Mouse (Mus musculus) hindbrain, embryonic 16.5 days (tissue): Measurements from ENCODE around the gene Cpa5. TPM values are rescaled to one million over a fixed set of nuclear protein-coding genes. Genes with fewer than 3 reads are reported as not detected.

ENCODE experiments used
- ATAC-seq: fragments of 200-750 bp; cut with Nextera tagmentation; 2 replicates; pipeline ENCODE4 v1.8.0; 2017; ENCODE audit warnings: moderate TSS enrichment, moderate library complexity
- H3K27ac ChIP-seq: fragments of 300-500 bp; sonication (generic); 2 replicates; pipeline ENCODE4 v1.5.1; 2014; ENCODE audit warnings: low read depth, mild to moderate bottlenecking, control low read depth, low read length, moderate library complexity
- H3K27me3 ChIP-seq: fragments of 300-500 bp; sonication (generic); replicated peaks from 2 replicates; pipeline ENCODE4 v1.6.1; 2014; ENCODE audit warnings: low read length; ENCODE audit not compliant: control insufficient read depth, insufficient read depth
- H3K36me3 ChIP-seq: fragments of 300-500 bp; sonication (generic); 2 replicates; pipeline ENCODE4 v1.6.1; 2014; ENCODE audit warnings: mild to moderate bottlenecking, low read length, moderate library complexity, mixed read lengths; ENCODE audit not compliant: control insufficient read depth, insufficient read depth
- H3K4me1 ChIP-seq: fragments of 300-500 bp; sonication (generic); 2 replicates; pipeline ENCODE4 v1.6.1; 2014; ENCODE audit warnings: low read depth, low read length; ENCODE audit not compliant: control insufficient read depth, insufficient read depth
- H3K4me2 ChIP-seq: fragments of 300-500 bp; sonication (generic); 2 replicates; pipeline ENCODE4 v1.6.1; 2014; ENCODE audit warnings: mild to moderate bottlenecking, low read length, control low read depth, moderate library complexity
- H3K4me3 ChIP-seq: fragments of 300-500 bp; sonication (generic); 2 replicates; pipeline ENCODE4 v1.5.1; 2014; ENCODE audit warnings: mild to moderate bottlenecking, low read length, control low read depth, moderate library complexity
- H3K9ac ChIP-seq: fragments of 300-500 bp; sonication (generic); 2 replicates; pipeline ENCODE4 v1.6.1; 2014; ENCODE audit warnings: low read depth, mild to moderate bottlenecking, control low read depth, low read length, moderate library complexity
- H3K9me3 ChIP-seq: fragments of 300-500 bp; sonication (generic); 2 replicates; pipeline ENCODE4 v1.6.1; 2014; ENCODE audit warnings: mild to moderate bottlenecking, low read length, moderate library complexity; ENCODE audit not compliant: control insufficient read depth
- WGBS: fragments of 180-500 bp; shearing (Covaris S2); extraction: QIAGEN DNeasy Blood & Tissue Kit; methylation state at CpG from one replicate; pipeline ENCODE4 v1.1.7; 2014; 5-methylcytosine and 5-hydroxymethylcytosine counted together
- polyA plus RNA-seq: library from polyadenylated mRNA; unstranded; fragments of >200 nt; fragmentation: Nextera tagmentation; extraction: Ambion mirVana; gene quantifications from 2 replicates; pipeline ENCODE4 v1.2.1, GENCODE M21; 2015

Gene Cpa5
- polyA plus RNA-seq, 1 experiment from 2014 or later: 0.09 TPM

- Histone ChIP-seq H3K36me3 (no peaks in the 10 kb centered on the region), H3K4me2 (no peak overlapping the region), H3K9me3 (no peaks in the 10 kb centered on the region), H3K27me3 (0 out of 2 replicates have a peak, but pooled peaks cover 2% of the 10 kb centered on the region), H3K27ac (no peak overlapping the region), H3K4me3 (no peak overlapping the region), H3K9ac (no peak overlapping the region), H3K4me1 (peaks cover 25% of the 10 kb centered on the region)
- no peak for ATAC-seq
- WGBS: 22% methylated on average over 4 of the region's 4 CpGs
Observed at GRCm38 (mm10) chr6:30615741-30616140, 4.9 kb downstream of the Cpa5 start.

- WGBS: 5% methylated on average over 8 of the region's 8 CpGs
- ATAC-seq: no peak
- Histone ChIP-seq H3K4me2 (no peak overlapping the region), H3K36me3 (no peaks in the 10 kb centered on the region), H3K4me3 (no peak overlapping the region), H3K27me3 (0 out of 2 replicates have a peak, but pooled peaks cover 2% of the 10 kb centered on the region), H3K27ac (0 out of 2 replicates have a peak overlapping the region, but pooled peaks have one; percentile 3), H3K9me3 (no peaks in the 10 kb centered on the region), H3K4me1 (peaks cover 25% of the 10 kb centered on the region), H3K9ac (no peak overlapping the region)
Observed at GRCm38 (mm10) chr6:30616491-30616941, 5.7 kb downstream of the Cpa5 start.

GRCm38 (mm10) chr6:30617020-30617958, 6.5 kb downstream of the Cpa5 start:
- Histone ChIP-seq H3K4me3 (peak overlapping the region; percentile 28), H3K4me2 (peak overlapping the region; percentile 58), H3K4me1 (peaks cover 25% of the 10 kb centered on the region), H3K27me3 (0 out of 2 replicates have a peak, but pooled peaks cover under 1% of the 10 kb centered on the region), H3K9ac (peak overlapping the region; percentile 53), H3K36me3 (no peaks in the 10 kb centered on the region), H3K27ac (peak overlapping the region; percentile 70), H3K9me3 (no peaks in the 10 kb centered on the region)
- ATAC-seq: peak; percentile 62
- WGBS: 5% methylated on average over 11 of the region's 13 CpGs

GRCm38 (mm10) chr6:30617959-30618590, 7.3 kb downstream of the Cpa5 start:
- peaks cover 25% of the 10 kb centered on the region for H3K4me1 ChIP-seq
- H3K27me3 ChIP-seq: no peaks in the 10 kb centered on the region
- H3K36me3 ChIP-seq: no peaks in the 10 kb centered on the region
- peak overlapping the region; percentile 28 for H3K4me3 ChIP-seq
- peak overlapping the region; percentile 53 for H3K9ac ChIP-seq
- peak overlapping the region; percentile 58 for H3K4me2 ChIP-seq
- no peaks in the 10 kb centered on the region for H3K9me3 ChIP-seq
- 4% methylated on average over 18 of the region's 18 CpGs for WGBS
- ATAC-seq: peak; percentile 93
- H3K27ac ChIP-seq: peak overlapping the region; percentile 70

- no peak overlapping the region for H3K4me3 ChIP-seq
- no peak overlapping the region for H3K9ac ChIP-seq
- no peaks in the 10 kb centered on the region for H3K27me3 ChIP-seq
- no peak overlapping the region for H3K4me2 ChIP-seq
- H3K27ac ChIP-seq: peak overlapping the region; percentile 26; the same call in 1 of the 2 replicates
- H3K9me3 ChIP-seq: no peaks in the 10 kb centered on the region
- 23% methylated on average over 6 of the region's 6 CpGs for WGBS
- H3K36me3 ChIP-seq: no peaks in the 10 kb centered on the region
- H3K4me1 ChIP-seq: peaks cover 25% of the 10 kb centered on the region
- ATAC-seq: no peak
Observed at GRCm38 (mm10) chr6:30618735-30619134, 7.9 kb downstream of the Cpa5 start.

GRCm38 (mm10) chr6:30619606-30620005, 8.8 kb downstream of the Cpa5 start:
- H3K27ac ChIP-seq: no peak overlapping the region

GRCm38 (mm10) chr6:30620591-30620990, 9.8 kb downstream of the Cpa5 start:
- Histone ChIP-seq H3K27me3 (no peaks in the 10 kb centered on the region), H3K36me3 (no peaks in the 10 kb centered on the region), H3K9me3 (no peaks in the 10 kb centered on the region), H3K9ac (no peak overlapping the region), H3K4me2 (no peak overlapping the region), H3K4me3 (no peak overlapping the region), H3K4me1 (peaks cover 25% of the 10 kb centered on the region), H3K27ac (no peak overlapping the region)
- 75% methylated on average over 4 of the region's 4 CpGs for WGBS
- no peak for ATAC-seq

More at GRCm38 (mm10) chr6:30619606-30620005, 8.8 kb downstream of the Cpa5 start:
- H3K27me3 ChIP-seq: no peaks in the 10 kb centered on the region
- 62% methylated on average over 5 of the region's 5 CpGs for WGBS
- H3K4me2 ChIP-seq: no peak overlapping the region
- H3K36me3 ChIP-seq: no peaks in the 10 kb centered on the region
- no peak for ATAC-seq
- H3K9ac ChIP-seq: no peak overlapping the region
- H3K9me3 ChIP-seq: no peaks in the 10 kb centered on the region
- H3K4me3 ChIP-seq: no peak overlapping the region
- peaks cover 25% of the 10 kb centered on the region for H3K4me1 ChIP-seq

GRCm38 (mm10) chr6:30620994-30621393, 10.2 kb downstream of the Cpa5 start:
- Histone ChIP-seq H3K4me1 (peaks cover 23% of the 10 kb centered on the region), H3K27ac (no peak overlapping the region), H3K4me3 (no peak overlapping the region), H3K9ac (no peak overlapping the region), H3K9me3 (no peaks in the 10 kb centered on the region), H3K27me3 (no peaks in the 10 kb centered on the region), H3K36me3 (no peaks in the 10 kb centered on the region), H3K4me2 (no peak overlapping the region)
- 85% methylated on average over 6 of the region's 6 CpGs for WGBS
- no peak for ATAC-seq

GRCm38 (mm10) chr6:30621986-30622389, 11.2 kb downstream of the Cpa5 start:
- no peak for ATAC-seq
- H3K4me3 ChIP-seq: no peak overlapping the region
- H3K27me3 ChIP-seq: no peaks in the 10 kb centered on the region
- no peak overlapping the region for H3K4me2 ChIP-seq
- no peak overlapping the region for H3K9ac ChIP-seq
- H3K9me3 ChIP-seq: no peaks in the 10 kb centered on the region
- 83% methylated on average over 4 of the region's 4 CpGs for WGBS
- no peak overlapping the region for H3K27ac ChIP-seq
- H3K36me3 ChIP-seq: no peaks in the 10 kb centered on the region
- peaks cover 14% of the 10 kb centered on the region for H3K4me1 ChIP-seq
